Mouse (Mus musculus) small intestine, adult 2 months (tissue): ENCODE data around the gene 6030452D12Rik.

ENCODE experiments used
- CTCF ChIP-seq: fragments of 200-500 bp; IDR thresholded peaks from 2 replicates; pipeline ENCODE4 v1.5.1; 2012; ENCODE audit warnings: low read depth, mild to moderate bottlenecking, control low read depth, inconsistent platforms, low read length, moderate library complexity, mixed read lengths; ENCODE audit not compliant: insufficient replicate concordance, insufficient read length; ENCODE audit errors: extremely low read depth
- POLR2A ChIP-seq: fragments of 200-500 bp; IDR thresholded peaks from 2 replicates; pipeline ENCODE4 v1.6.1; 2012; ENCODE audit warnings: low read depth, mild to moderate bottlenecking, control low read depth, inconsistent platforms, low read length, moderate library complexity

DNA sequence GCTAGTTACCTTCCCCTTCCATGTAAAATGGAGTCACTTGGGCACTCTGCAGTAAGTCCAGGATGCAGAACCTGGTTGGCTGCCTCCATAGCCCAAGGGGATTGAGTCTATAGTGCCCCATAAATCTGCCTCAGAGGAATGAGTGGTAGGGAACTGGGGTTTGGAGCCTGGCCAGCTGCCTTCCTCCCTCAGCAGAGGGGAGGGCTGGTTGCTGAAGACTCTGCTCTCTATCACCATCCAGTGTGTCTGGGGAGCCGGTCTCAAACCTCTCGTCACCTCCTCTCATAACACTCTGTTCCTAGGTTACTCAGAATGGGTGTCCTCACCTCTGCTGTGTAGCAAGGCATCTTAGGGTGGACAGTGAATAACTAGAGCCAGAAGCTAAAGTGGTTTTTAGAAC, 16.3 kb downstream of the 6030452D12Rik start:
- TF ChIP-seq CTCF (no peak), POLR2A (no peak)
